Mouse (Mus musculus) brain, embryonic 14.5 days (tissue): ENCODE data around the gene Vps9d1.

ENCODE experiments used
- CTCF ChIP-seq: fragments of 200-500 bp; IDR thresholded peaks from 2 replicates; pipeline ENCODE4 v1.5.1; 2012; ENCODE audit warnings: inconsistent platforms, mild to moderate bottlenecking, moderate library complexity, borderline replicate concordance; ENCODE audit not compliant: insufficient read depth, insufficient read length; ENCODE audit errors: extremely low read depth
- POLR2A ChIP-seq: fragments of 200-500 bp; IDR thresholded peaks from 2 replicates; pipeline ENCODE4 v1.6.1; 2012; ENCODE audit warnings: mild to moderate bottlenecking, inconsistent platforms, borderline replicate concordance; ENCODE audit not compliant: poor library complexity, insufficient read depth, insufficient read length, severe bottlenecking; ENCODE audit errors: extremely low read depth

GRCm38 (mm10) chr8:123284493-123284892, 30.3 kb upstream of the Vps9d1 start:
- TF ChIP-seq CTCF: no peak
- TF ChIP-seq POLR2A: no peak
